Mouse (Mus musculus): ENCODE results near the gene Mcm9. TPM values are rescaled to one million over a fixed set of nuclear protein-coding genes. Genes with fewer than 3 reads are reported as not detected.
"Not testable (repeated sequence)": the region's sequence is repeated elsewhere in the genome, so short reads cannot be mapped to it uniquely, and the experiment has no call there.

Mcm9 gene
- 1 to 10 TPM; 7.9 to 9.3 TPM for total RNA-seq (2021)
- long read RNA-seq, experiment 1, partial matches to known transcripts = 4 of 10 reads
- long read RNA-seq, experiment 1, other reads (novel, unspliced or antisense) = 5 of 10 reads
- long read RNA-seq, experiment 2, partial matches to known transcripts = 0 of 10 reads
- long read RNA-seq, experiment 2, other reads (novel, unspliced or antisense) = 9 of 10 reads

GRCm38 (mm10) chr10:53630339-53630738 is at the start of gene Mcm9:
Gene Mcm9 (minus strand): TSS chr10:53630439.
- DNase-seq (ENCODE audit: low spot score in 2 of 2) = not testable (repeated sequence)

GRCm38 (mm10) chr10:53661788-53662187 is 31.5 kb upstream of the Mcm9 start:
- DNase-seq (ENCODE audit: low spot score in 2 of 2) = no peak

GRCm38 (mm10) chr10:53654239-53654638 is 24.0 kb upstream of the Mcm9 start:
- not testable (repeated sequence) for DNase-seq (ENCODE audit: low spot score in 2 of 2)

GRCm38 (mm10) chr10:53650683-53651082 is 20.4 kb upstream of the Mcm9 start:
- no peak for DNase-seq (ENCODE audit: low spot score in 2 of 2)

GRCm38 (mm10) chr10:53641507-53641906 is 11.3 kb upstream of the Mcm9 start:
- no peak for DNase-seq (ENCODE audit: low spot score in 2 of 2)

GRCm38 (mm10) chr10:53635246-53635971 is 5.2 kb upstream of the Mcm9 start:
- no peak for DNase-seq (ENCODE audit: low spot score in 2 of 2)

GRCm38 (mm10) chr10:53634160-53634559 is 3.9 kb upstream of the Mcm9 start:
- DNase-seq (ENCODE audit: low spot score in 2 of 2) = no peak

GRCm38 (mm10) chr10:53629918-53630250 is 355 bp downstream of the Mcm9 start:
- DNase-seq (ENCODE audit: low spot score in 2 of 2) = peak; percentile 92 to 95

GRCm38 (mm10) chr10:53629247-53629917 is 857 bp downstream of the Mcm9 start:
- peak; percentile 77 to 89 for DNase-seq (ENCODE audit: low spot score in 2 of 2)

GRCm38 (mm10) chr10:53615850-53616616 is 14.2 kb downstream of the Mcm9 start:
- no peak for DNase-seq (ENCODE audit: low spot score in 2 of 2)

- no peak for DNase-seq (ENCODE audit: low spot score in 2 of 2)
These were observed 16.3 kb downstream of the Mcm9 start for GRCm38 (mm10) chr10:53613955-53614354.

- no peak for DNase-seq (ENCODE audit: low spot score in 2 of 2)
These were observed 18.1 kb downstream of the Mcm9 start for GRCm38 (mm10) chr10:53612172-53612571.

GRCm38 (mm10) chr10:53608274-53608673 is 22.0 kb downstream of the Mcm9 start:
- no peak for DNase-seq (ENCODE audit: low spot score in 2 of 2)

GRCm38 (mm10) chr10:53605328-53605727 is 24.9 kb downstream of the Mcm9 start:
- DNase-seq (ENCODE audit: low spot score in 2 of 2) = no peak

- DNase-seq (ENCODE audit: low spot score in 2 of 2) = no peak
These were observed 31.4 kb downstream of the Mcm9 start for GRCm38 (mm10) chr10:53598821-53599220.

GRCm38 (mm10) chr10:53597121-53597881 is 32.9 kb downstream of the Mcm9 start:
- peak; percentile 39 to 63 for DNase-seq (ENCODE audit: low spot score in 2 of 2)

GRCm38 (mm10) chr10:53596677-53597120 is 33.5 kb downstream of the Mcm9 start, which contains the start of gene Asf1a:
Gene Asf1a (plus strand): TSS chr10:53596757.
- peak; percentile 92 to 96 for DNase-seq (ENCODE audit: low spot score in 2 of 2)

- no peak for DNase-seq (ENCODE audit: low spot score in 2 of 2)
These were observed 34.2 kb downstream of the Mcm9 start for GRCm38 (mm10) chr10:53595744-53596676.

GRCm38 (mm10) chr10:53585777-53586176 is 44.5 kb downstream of the Mcm9 start:
- DNase-seq (ENCODE audit: low spot score in 2 of 2) = no peak

GRCm38 (mm10) chr10:53581087-53581486 is 49.2 kb downstream of the Mcm9 start:
- no peak for DNase-seq (ENCODE audit: low spot score in 2 of 2)

Measured in gastrocnemius, postnatal 4 days (tissue).